Mouse (Mus musculus) forebrain, postnatal 0 days (tissue): ENCODE measurements at regions not wholly inside any gene's neighbourhood (a gene's known extent, or its start where the extent isn't known, plus 50 kb on each side); places are given as distances from the start of the nearest gene placed in this dataset.

Experiments
- ATAC-seq: fragments of 200-750 bp; cut with Nextera tagmentation; 2 replicates; pipeline ENCODE4 v1.8.0; 2017; ENCODE audit warnings: mild to moderate bottlenecking, moderate library complexity
- DNase-seq: peaks from one replicate; pipeline ENCODE4 v3.0.0-alpha.2; 2015
- H3K27ac ChIP-seq: fragments of 300-500 bp; sonication (generic); 2 replicates; pipeline ENCODE4 v1.5.1; 2014; ENCODE audit warnings: low read depth, mild to moderate bottlenecking, antibody characterized with exemption, low read length, moderate library complexity, mixed read lengths
- H3K27me3 ChIP-seq: fragments of 300-500 bp; sonication (generic); 2 replicates; pipeline ENCODE4 v1.6.1; 2014; ENCODE audit warnings: mild to moderate bottlenecking, low read length, mixed read lengths; ENCODE audit not compliant: insufficient read depth
- H3K36me3 ChIP-seq: fragments of 300-500 bp; sonication (generic); 2 replicates; pipeline ENCODE4 v1.6.1; 2014; ENCODE audit warnings: mild to moderate bottlenecking, moderate library complexity; ENCODE audit not compliant: insufficient read depth
- H3K4me1 ChIP-seq: fragments of 300-500 bp; sonication (generic); 2 replicates; pipeline ENCODE4 v1.6.1; 2014; ENCODE audit warnings: antibody characterized with exemption; ENCODE audit not compliant: insufficient read depth
- H3K4me2 ChIP-seq: fragments of 300-500 bp; sonication (generic); 2 replicates; pipeline ENCODE4 v1.6.1; 2014; ENCODE audit warnings: low read depth, mild to moderate bottlenecking, moderate library complexity
- H3K4me3 ChIP-seq: fragments of 300-500 bp; sonication (generic); 2 replicates; pipeline ENCODE4 v1.5.1; 2014; ENCODE audit warnings: low read depth, low read length, mixed read lengths
- H3K9ac ChIP-seq: fragments of 300-500 bp; sonication (generic); 2 replicates; pipeline ENCODE4 v1.6.1; 2014; ENCODE audit warnings: mild to moderate bottlenecking
- H3K9me3 ChIP-seq: fragments of 300-500 bp; sonication (generic); 2 replicates; pipeline ENCODE4 v1.6.1; 2016; ENCODE audit warnings: low read length
- CTCF ChIP-seq: sonication (generic); IDR thresholded peaks from 2 replicates; pipeline ENCODE4 v1.5.1; 2016; ENCODE audit warnings: antibody characterized with exemption, control low read depth, low read depth
- WGBS: fragments of 180-500 bp; shearing (Covaris S2); extraction: QIAGEN DNeasy Blood & Tissue Kit; methylation state at CpG from one replicate; pipeline ENCODE4 v1.1.7; 2014; 5-methylcytosine and 5-hydroxymethylcytosine counted together

- no peak for ATAC-seq
- 67% methylated on average over 10 of the region's 10 CpGs for WGBS
- Histone ChIP-seq H3K9ac (no peak overlapping the region), H3K4me3 (no peak overlapping the region), H3K36me3 (no peaks in the 10 kb centered on the region), H3K4me2 (no peak overlapping the region), H3K4me1 (no peaks in the 10 kb centered on the region), H3K9me3 (no peaks in the 10 kb centered on the region), H3K27me3 (no peaks in the 10 kb centered on the region), H3K27ac (no peak overlapping the region)
- TF ChIP-seq CTCF: no peak
- DNase-seq: no peak
Observed at GRCm38 (mm10) chr2:117987426-117988215, 124.1 kb upstream of the Thbs1 start.

GRCm38 (mm10) chr2:117988396-117989173 is 123.1 kb upstream of the Thbs1 start:
- Histone ChIP-seq H3K4me2 (no peak overlapping the region), H3K4me1 (no peaks in the 10 kb centered on the region), H3K27ac (no peak overlapping the region), H3K9me3 (no peaks in the 10 kb centered on the region), H3K27me3 (no peaks in the 10 kb centered on the region), H3K36me3 (no peaks in the 10 kb centered on the region), H3K9ac (no peak overlapping the region), H3K4me3 (no peak overlapping the region)
- ATAC-seq: no peak
- no peak for TF ChIP-seq CTCF
- DNase-seq: no peak
- WGBS: 63% methylated on average over 11 of the region's 11 CpGs

- H3K9ac ChIP-seq: no peak overlapping the region
- ATAC-seq (no peak), DNase-seq (no peak)
- no peaks in the 10 kb centered on the region for H3K4me1 ChIP-seq
- H3K27me3 ChIP-seq: no peaks in the 10 kb centered on the region
- 91% methylated on average over 8 of the region's 8 CpGs for WGBS
- no peak overlapping the region for H3K4me3 ChIP-seq
- no peak for TF ChIP-seq CTCF
- H3K36me3 ChIP-seq: no peaks in the 10 kb centered on the region
- no peak overlapping the region for H3K4me2 ChIP-seq
- H3K27ac ChIP-seq: no peak overlapping the region
- no peaks in the 10 kb centered on the region for H3K9me3 ChIP-seq
Observed at GRCm38 (mm10) chr2:117989215-117989614, 122.5 kb upstream of the Thbs1 start.

- no peak overlapping the region for H3K4me2 ChIP-seq
Observed at GRCm38 (mm10) chr2:117996130-117997083, 115.3 kb upstream of the Thbs1 start.

GRCm38 (mm10) chr2:117999641-118000040 is 112.0 kb upstream of the Thbs1 start:
- no peak overlapping the region for H3K4me2 ChIP-seq
- H3K9me3 ChIP-seq: no peaks in the 10 kb centered on the region
- no peak for DNase-seq
- no peaks in the 10 kb centered on the region for H3K4me1 ChIP-seq
- no peak overlapping the region for H3K4me3 ChIP-seq
- no peak overlapping the region for H3K9ac ChIP-seq
- H3K27me3 ChIP-seq: no peaks in the 10 kb centered on the region
- WGBS: 64% methylated on average over 6 of the region's 6 CpGs
- no peak for ATAC-seq
- H3K27ac ChIP-seq: no peak overlapping the region
- TF ChIP-seq CTCF: no peak
- H3K36me3 ChIP-seq: no peaks in the 10 kb centered on the region

More at GRCm38 (mm10) chr2:117996130-117997083, 115.3 kb upstream of the Thbs1 start:
- Histone ChIP-seq H3K4me3 (no peak overlapping the region), H3K4me1 (no peaks in the 10 kb centered on the region), H3K27me3 (no peaks in the 10 kb centered on the region), H3K27ac (no peak overlapping the region), H3K9ac (no peak overlapping the region), H3K9me3 (no peaks in the 10 kb centered on the region), H3K36me3 (no peaks in the 10 kb centered on the region)
- ATAC-seq: no peak
- 80% methylated on average over 14 of the region's 14 CpGs for WGBS
- TF ChIP-seq CTCF: no peak
- DNase-seq: no peak

- WGBS: 91% methylated on average over 5 of the region's 5 CpGs
- TF ChIP-seq CTCF: no peak
- H3K4me2 ChIP-seq: no peak overlapping the region
- no peak overlapping the region for H3K9ac ChIP-seq
- no peaks in the 10 kb centered on the region for H3K9me3 ChIP-seq
- no peak for DNase-seq
- no peak overlapping the region for H3K4me3 ChIP-seq
- H3K36me3 ChIP-seq: no peaks in the 10 kb centered on the region
- H3K27me3 ChIP-seq: no peaks in the 10 kb centered on the region
- H3K4me1 ChIP-seq: no peaks in the 10 kb centered on the region
- ATAC-seq: no peak
- no peak overlapping the region for H3K27ac ChIP-seq
Observed at GRCm38 (mm10) chr2:118004191-118004590, 107.5 kb upstream of the Thbs1 start.
